Mouse (Mus musculus) liver, adult 2 months (tissue): ENCODE data around the gene Tbx20. TPM values are rescaled to one million over a fixed set of nuclear protein-coding genes. Genes with fewer than 3 reads are reported as not detected.

Experiments
- DNase-seq: peaks from one replicate; pipeline ENCODE4 v3.0.0-alpha.2; 2011; ENCODE audit warnings: low read depth, low spot score; ENCODE audit errors: extremely low read depth
- H3K27ac ChIP-seq: fragments of 200-500 bp; replicated peaks from 2 replicates; pipeline ENCODE4 v1.5.1; 2012; ENCODE audit warnings: low read depth, mild to moderate bottlenecking, control low read depth, inconsistent platforms, low read length; ENCODE audit not compliant: insufficient read depth
- H3K27me3 ChIP-seq: fragments of 200-500 bp; 2 replicates; pipeline ENCODE4 v1.6.1; 2012; ENCODE audit warnings: mild to moderate bottlenecking, moderate library complexity, low read length, inconsistent platforms; ENCODE audit not compliant: control insufficient read depth, insufficient read depth
- H3K36me3 ChIP-seq: fragments of 200-500 bp; 2 replicates; pipeline ENCODE4 v1.6.1; 2012; ENCODE audit warnings: low read length, inconsistent platforms; ENCODE audit not compliant: control insufficient read depth, insufficient read depth
- H3K4me1 ChIP-seq: fragments of 200-500 bp; 2 replicates; pipeline ENCODE4 v1.6.1; 2011; ENCODE audit warnings: low read length; ENCODE audit not compliant: control insufficient read depth, insufficient read depth
- H3K4me3 ChIP-seq: fragments of 200-500 bp; 2 replicates; pipeline ENCODE4 v1.5.1; 2011; ENCODE audit warnings: low read depth, mild to moderate bottlenecking, control low read depth, low read length, moderate library complexity; ENCODE audit not compliant: insufficient read depth
- H3K79me2 ChIP-seq: fragments of 200-500 bp; 2 replicates; pipeline ENCODE4 v1.6.1; 2012; ENCODE audit warnings: inconsistent platforms, mild to moderate bottlenecking, low read length, moderate library complexity; ENCODE audit not compliant: control insufficient read depth, insufficient read depth
- H3K9ac ChIP-seq: fragments of 200-500 bp; 2 replicates; pipeline ENCODE4 v1.6.1; 2012; ENCODE audit warnings: low read depth, mild to moderate bottlenecking, control low read depth, inconsistent platforms, low read length
- CTCF ChIP-seq: fragments of 200-500 bp; IDR thresholded peaks from 2 replicates; pipeline ENCODE4 v1.5.1; 2011; ENCODE audit warnings: low read depth, low read length, control low read depth
- POLR2A ChIP-seq: fragments of 200-500 bp; IDR thresholded peaks from 2 replicates; pipeline ENCODE4 v1.6.1; 2011; ENCODE audit warnings: low read length, control low read depth; ENCODE audit not compliant: insufficient read depth; ENCODE audit errors: extremely low read depth
- WGBS: fragments of 180-500 bp; shearing (Covaris S2); methylation state at CpG from one replicate; pipeline ENCODE4 v1.1.7; 2018; 5-methylcytosine and 5-hydroxymethylcytosine counted together
- polyA plus RNA-seq: library from polyadenylated mRNA; depleted of rRNA; stranded (reverse); fragments of >200 nt; gene quantifications from 2 replicates; pipeline ENCODE4 v1.2.3, GENCODE M21; 2012; rRNA removed
- total RNA-seq: library from RNA; depleted of rRNA; stranded (reverse); fragments of >200 nt; gene quantifications from 2 replicates; pipeline ENCODE4 v1.2.3, GENCODE M21; 2014; rRNA removed

Gene Tbx20
- total RNA-seq (2.2 and 3.0 TPM in 2 replicates), polyA plus RNA-seq (0.52 and 0.67 TPM in 2 replicates)

- DNase-seq, result peak; percentile 24
- Histone ChIP-seq H3K4me3 (peak within 1 kb of the TSS; percentile 60), H3K36me3 (no peaks in the 10 kb centered on the region), H3K27ac (peak within 1 kb of the TSS; percentile 63), H3K27me3 (peaks cover 25% of the 10 kb centered on the region), H3K4me1 (peaks cover 3% of the 10 kb centered on the region; the same call in 1 of the 2 replicates), H3K79me2 (no peaks in the 10 kb centered on the region), H3K9ac (peak within 1 kb of the TSS; percentile 73)
- 2% methylated on average over 40 of the region's 40 CpGs for WGBS
- TF ChIP-seq POLR2A, result peak; percentile 42; the same call in 1 of the 2 replicates
- TF ChIP-seq CTCF, result no peak
Observed at GRCm38 (mm10) chr9:24774160-24774969, at the start of gene Tbx20. TSS of gene Tbx20 (minus strand) at chr9:24774303.

- H3K27ac ChIP-seq, result no peak overlapping the region
- no peak overlapping the region for H3K4me3 ChIP-seq
- H3K4me1 ChIP-seq, result no peaks in the 10 kb centered on the region
- H3K36me3 ChIP-seq, result no peaks in the 10 kb centered on the region
- no peak overlapping the region for H3K9ac ChIP-seq
- H3K79me2 ChIP-seq, result no peaks in the 10 kb centered on the region
- 85% methylated on average over 3 of the region's 3 CpGs for WGBS
- DNase-seq, result no peak
- no peaks in the 10 kb centered on the region for H3K27me3 ChIP-seq
- TF ChIP-seq POLR2A (no peak), CTCF (no peak)
Observed at GRCm38 (mm10) chr9:24818511-24818910, 44.4 kb upstream of the Tbx20 start.

GRCm38 (mm10) chr9:24812461-24812860, 38.4 kb upstream of the Tbx20 start:
- 86% methylated on average over 6 of the region's 6 CpGs for WGBS
- no peaks in the 10 kb centered on the region for H3K36me3 ChIP-seq
- no peak overlapping the region for H3K27ac ChIP-seq
- no peak overlapping the region for H3K9ac ChIP-seq
- no peak overlapping the region for H3K4me3 ChIP-seq
- TF ChIP-seq CTCF, result no peak
- TF ChIP-seq POLR2A, result no peak
- H3K79me2 ChIP-seq, result no peaks in the 10 kb centered on the region
- H3K27me3 ChIP-seq, result no peaks in the 10 kb centered on the region
- no peak for DNase-seq
- no peaks in the 10 kb centered on the region for H3K4me1 ChIP-seq

- Histone ChIP-seq H3K79me2 (no peaks in the 10 kb centered on the region), H3K4me1 (no peaks in the 10 kb centered on the region), H3K4me3 (no peak overlapping the region), H3K9ac (no peak overlapping the region), H3K27me3 (no peaks in the 10 kb centered on the region), H3K36me3 (no peaks in the 10 kb centered on the region), H3K27ac (no peak overlapping the region)
- no peak for DNase-seq
- 87% methylated on average over 2 of the region's 2 CpGs for WGBS
- no peak for TF ChIP-seq POLR2A
- TF ChIP-seq CTCF, result no peak
Observed at GRCm38 (mm10) chr9:24792110-24792509, 18.0 kb upstream of the Tbx20 start.

GRCm38 (mm10) chr9:24789396-24789795, 15.3 kb upstream of the Tbx20 start:
- Histone ChIP-seq H3K4me1 (no peaks in the 10 kb centered on the region), H3K4me3 (no peak overlapping the region), H3K27me3 (no peaks in the 10 kb centered on the region), H3K9ac (no peak overlapping the region), H3K36me3 (no peaks in the 10 kb centered on the region), H3K27ac (no peak overlapping the region), H3K79me2 (no peaks in the 10 kb centered on the region)
- TF ChIP-seq CTCF (no peak), POLR2A (no peak)
- no peak for DNase-seq
- 75% methylated on average over 3 of the region's 3 CpGs for WGBS

- H3K9ac ChIP-seq, result no peak overlapping the region
- H3K27me3 ChIP-seq, result peaks cover 8% of the 10 kb centered on the region
- WGBS, result 63% methylated on average over 3 of the region's 3 CpGs
- H3K36me3 ChIP-seq, result no peaks in the 10 kb centered on the region
- H3K4me3 ChIP-seq, result no peak overlapping the region
- H3K4me1 ChIP-seq, result peaks cover 2% of the 10 kb centered on the region; the same call in 1 of the 2 replicates
- no peak for DNase-seq
- no peak overlapping the region for H3K27ac ChIP-seq
- TF ChIP-seq POLR2A, result no peak
- no peak for TF ChIP-seq CTCF
- no peaks in the 10 kb centered on the region for H3K79me2 ChIP-seq
Observed at GRCm38 (mm10) chr9:24782338-24782737, 8.2 kb upstream of the Tbx20 start.
